Mouse (Mus musculus): ENCODE results near the gene Kctd17. TPM values are rescaled to one million over a fixed set of nuclear protein-coding genes. Genes with fewer than 3 reads are reported as not detected.

The Kctd17 gene
- total RNA-seq (2021) = 10 to 100 TPM in 1 of 2 experiments, 1 to 10 TPM in 1; 8.4 to 13.9 TPM
- long read RNA-seq, experiment 1, partial matches to known transcripts = 7 of 12 reads
- long read RNA-seq, experiment 1, other reads (novel, unspliced or antisense) = 4 of 12 reads
- long read RNA-seq, experiment 2, partial matches to known transcripts = 2 of 4 reads
- long read RNA-seq, experiment 2, other reads (novel, unspliced or antisense) = 0 of 4 reads

DNA sequence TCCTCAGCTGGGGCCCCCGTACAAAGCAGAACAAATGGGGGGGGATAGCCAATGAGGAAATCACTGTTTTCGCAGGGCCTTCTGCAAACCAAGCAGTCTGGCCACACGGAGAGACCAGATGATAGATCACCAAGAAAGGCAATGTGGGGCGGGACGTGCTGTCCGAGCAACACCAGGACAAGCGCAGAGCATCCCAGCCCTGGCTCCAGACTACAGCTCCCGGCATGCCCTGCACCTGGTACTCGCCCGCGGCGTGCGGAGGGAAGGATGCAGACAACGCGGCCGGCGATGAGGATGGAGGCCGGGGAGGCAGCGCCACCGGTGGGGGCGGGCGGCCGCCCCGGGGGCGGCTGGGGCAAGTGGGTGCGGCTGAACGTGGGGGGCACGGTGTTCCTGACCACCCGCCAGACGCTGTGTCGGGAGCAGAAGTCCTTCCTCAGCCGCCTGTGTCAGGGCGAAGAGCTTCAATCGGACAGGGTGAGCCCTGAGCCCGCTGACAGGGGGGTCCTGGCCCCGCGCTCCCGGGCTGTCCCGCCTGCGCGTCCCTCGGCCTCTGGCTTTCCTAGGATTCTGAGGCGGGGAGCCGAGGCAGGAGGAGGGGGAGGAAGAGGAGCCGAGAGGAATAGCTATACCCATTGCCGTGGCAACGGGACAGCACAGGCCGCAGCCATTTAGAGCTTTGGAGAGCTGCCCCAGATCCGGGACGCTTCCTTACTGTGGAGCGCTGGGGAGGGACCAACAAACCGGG, at the start of gene Kctd17:
Gene Kctd17 (plus strand): TSS at position 174 of the 748 bp plus-strand sequence.
- peak; percentile 73 for DNase-seq (ENCODE audit: low spot score)

DNA sequence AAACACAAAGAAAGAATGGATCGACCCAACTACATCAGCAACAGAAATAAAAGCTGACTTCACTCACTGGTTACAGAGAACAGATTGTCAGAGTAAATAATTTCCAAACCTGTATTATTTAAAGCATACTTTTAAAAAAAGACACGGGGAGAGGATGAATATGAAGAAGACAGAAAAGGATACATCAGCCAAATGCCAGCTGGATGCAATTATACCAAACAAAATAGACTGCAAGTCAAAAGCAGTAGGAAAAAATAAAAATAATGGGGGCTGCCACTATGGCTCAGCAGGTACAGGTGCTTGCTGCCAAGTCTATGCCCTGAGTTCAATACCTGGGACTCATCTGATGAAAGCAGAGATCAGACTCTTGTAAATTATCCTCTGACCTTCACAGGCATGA, 48.2 kb upstream of the Kctd17 start:
- DNase-seq (ENCODE audit: low spot score) = no peak

DNA sequence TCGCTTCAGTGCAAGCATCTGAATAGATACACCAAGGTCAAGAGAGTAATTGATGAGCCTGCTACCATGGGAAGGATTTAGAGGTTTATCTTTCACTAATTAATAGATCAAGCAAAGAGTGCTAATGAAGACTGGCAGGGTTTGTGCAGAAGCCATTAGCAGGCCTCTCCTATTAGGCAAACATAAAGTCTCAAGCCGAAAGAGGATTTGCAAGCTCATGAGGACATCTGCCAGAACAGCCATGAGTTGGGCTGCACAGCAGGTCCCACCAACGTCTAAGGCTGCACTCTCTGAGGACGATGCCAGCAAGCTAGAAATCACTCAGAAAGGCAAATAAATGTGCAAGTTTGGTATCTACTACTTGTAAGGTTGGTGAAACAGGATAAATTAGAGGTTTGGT, 47.6 kb upstream of the Kctd17 start:
- no peak for DNase-seq (ENCODE audit: low spot score)

DNA sequence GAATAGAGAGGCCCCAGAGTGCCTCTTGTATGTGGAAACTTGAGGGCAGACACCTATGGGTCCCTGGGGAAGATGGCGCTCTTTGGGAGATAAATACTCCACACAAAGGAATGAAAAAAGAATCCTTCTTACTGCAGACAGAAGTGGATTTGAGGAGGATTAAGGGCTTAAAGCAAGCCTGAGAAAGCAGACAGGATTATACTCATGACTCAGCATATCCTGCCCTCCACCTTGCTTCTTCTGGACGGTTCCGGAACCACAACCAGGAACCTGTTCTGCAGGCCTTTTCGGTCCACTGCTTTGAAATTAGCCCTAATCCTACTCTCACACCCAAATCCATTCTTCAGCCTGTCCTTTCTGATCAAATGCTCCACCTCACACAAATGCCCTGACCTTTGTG, 46.2 kb upstream of the Kctd17 start:
- no peak for DNase-seq (ENCODE audit: low spot score)

DNA sequence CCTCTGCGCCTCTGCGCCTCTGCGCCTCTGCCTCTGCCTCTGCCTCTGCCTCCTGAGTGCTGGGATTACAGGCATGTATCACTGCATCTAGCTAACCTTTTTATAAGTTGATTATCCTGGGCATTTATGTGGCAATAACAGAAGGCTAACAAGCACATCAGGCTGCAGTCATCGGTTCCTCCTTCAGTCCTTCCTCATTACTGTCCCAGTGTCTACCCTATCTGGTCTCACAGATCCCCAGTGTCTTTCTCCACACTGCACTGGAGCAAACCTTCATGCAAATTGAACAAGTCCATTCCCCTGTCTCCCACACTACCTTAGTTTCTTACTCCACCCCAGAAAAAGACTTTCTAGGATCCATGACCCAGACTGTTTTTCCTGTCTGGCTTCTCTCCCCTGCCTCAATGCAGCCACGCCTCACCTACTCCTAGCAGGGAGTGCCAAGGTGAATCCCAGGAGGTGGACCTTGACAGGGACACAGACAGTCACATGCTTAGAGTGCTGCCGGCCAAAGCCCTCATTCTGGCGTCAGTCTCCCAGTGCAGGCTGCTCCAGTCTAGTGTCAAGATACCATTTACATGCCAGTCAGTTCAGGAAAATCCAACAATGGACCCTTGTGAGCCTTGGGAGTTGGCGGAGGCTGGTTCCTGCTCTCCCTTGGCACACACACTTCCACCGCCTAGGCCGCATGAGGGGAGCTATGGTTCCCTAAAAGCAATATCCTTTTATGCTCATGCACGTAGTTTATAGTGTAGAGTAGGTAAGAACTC, 44.7 kb upstream of the Kctd17 start:
- no peak for DNase-seq (ENCODE audit: low spot score)

DNA sequence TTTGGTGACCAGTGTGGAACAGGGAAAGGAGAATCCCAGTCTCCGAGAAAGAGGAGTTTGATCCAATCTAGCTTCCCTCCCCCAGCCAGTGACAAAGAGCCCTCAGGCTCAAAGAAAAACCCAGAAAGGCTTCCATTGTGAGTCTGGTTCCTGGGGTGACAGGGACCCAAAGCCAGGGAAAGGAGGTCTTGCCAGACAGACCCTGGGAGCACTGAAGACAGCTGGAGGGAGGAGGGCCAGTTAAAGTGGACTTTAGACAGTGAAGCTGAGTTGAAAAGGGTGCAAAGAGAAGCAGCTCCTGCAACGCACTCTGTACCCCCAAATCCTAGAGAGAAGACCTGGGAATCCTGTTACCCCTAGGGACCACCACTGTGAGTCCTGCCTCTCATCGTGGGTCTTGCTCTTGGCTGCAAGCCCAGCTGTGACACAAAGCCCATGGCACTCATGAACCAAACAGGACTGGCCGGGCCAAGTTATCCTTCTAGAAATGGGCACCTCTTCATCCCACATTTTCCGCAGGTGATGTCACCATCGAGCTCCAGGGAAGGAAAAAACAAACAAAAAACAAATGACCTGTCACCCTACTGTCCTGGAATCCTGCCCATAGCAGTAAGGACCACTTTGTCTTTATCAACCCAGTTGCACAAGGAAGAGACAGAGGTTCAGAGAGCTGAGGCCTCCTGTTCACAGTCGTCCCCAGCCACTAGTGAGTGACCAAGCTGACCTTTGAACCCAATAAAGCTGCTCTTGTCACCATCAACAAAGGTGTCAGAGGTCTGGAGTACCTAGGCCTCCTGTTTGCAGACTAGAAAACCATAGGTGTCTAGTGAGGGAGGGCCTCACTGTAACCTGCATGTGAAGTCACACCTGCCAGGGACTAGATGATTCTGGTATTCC, 43.9 kb upstream of the Kctd17 start:
- DNase-seq (ENCODE audit: low spot score) = no peak

DNA sequence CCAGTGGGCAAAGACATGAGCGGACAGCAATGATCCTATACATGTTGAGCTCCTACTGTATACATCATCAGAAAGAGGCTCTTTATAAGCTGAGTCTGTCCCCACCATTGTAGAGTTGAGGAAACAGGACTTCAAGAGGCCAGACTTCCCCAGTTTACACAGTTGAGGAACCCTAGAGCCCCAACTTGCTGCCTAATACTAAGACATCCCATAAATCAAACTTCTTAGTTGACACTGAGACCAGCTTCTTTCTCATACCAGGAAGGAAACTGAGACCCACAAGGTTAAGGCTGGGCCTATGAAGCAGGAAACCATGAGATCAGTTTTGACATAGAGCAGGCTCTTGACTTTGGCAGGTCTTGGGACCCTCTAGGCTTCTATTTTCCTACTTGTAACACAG, 42.8 kb upstream of the Kctd17 start:
- no peak for DNase-seq (ENCODE audit: low spot score)

DNA sequence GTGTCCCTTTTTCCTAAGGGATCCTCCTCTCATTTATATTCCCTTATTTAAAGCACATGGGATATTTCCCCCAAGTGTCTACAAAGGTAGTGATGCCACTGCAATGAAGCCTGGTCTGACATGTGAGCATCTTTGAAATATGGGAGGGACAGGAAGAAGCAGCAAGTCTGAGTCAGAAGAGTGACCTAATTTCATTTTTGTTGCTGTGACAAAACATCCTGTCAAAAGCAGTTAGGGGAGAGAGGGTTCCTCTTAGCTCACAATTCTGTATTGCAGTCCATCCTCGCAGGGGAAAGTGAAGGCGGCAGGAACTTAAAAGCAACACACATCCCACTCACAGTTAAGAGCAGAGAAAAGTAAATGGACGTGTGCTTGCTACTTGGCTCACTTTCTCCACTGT, 37.5 kb upstream of the Kctd17 start:
- no peak for DNase-seq (ENCODE audit: low spot score)

DNA sequence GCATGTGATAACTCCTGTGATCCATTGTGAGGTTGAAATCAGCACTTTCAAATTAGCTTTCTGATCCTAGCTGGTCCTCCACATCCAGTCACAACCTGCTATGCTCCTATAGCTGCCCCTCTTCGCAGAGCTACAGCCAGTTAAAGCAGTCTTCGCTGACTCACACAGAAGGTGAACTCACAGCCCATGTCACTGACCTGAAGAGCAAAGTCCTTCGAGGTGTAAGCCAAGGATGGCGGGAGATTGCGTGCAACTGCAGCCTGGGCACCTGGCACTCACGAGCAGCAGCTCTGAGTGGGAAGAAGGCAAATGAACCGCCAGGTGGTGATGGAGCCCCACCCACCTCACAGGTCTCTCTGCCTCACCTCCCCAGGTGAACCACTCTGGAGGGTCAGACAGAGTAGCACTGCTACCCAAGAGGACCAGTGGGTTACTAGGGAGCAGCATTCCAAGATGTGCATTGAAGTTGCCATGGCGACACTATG, 32.8 kb upstream of the Kctd17 start, which contains the start of gene Tex33:
Gene Tex33 (minus strand): TSS at position 435 of the 485 bp plus-strand sequence.
- no peak for DNase-seq (ENCODE audit: low spot score)

DNA sequence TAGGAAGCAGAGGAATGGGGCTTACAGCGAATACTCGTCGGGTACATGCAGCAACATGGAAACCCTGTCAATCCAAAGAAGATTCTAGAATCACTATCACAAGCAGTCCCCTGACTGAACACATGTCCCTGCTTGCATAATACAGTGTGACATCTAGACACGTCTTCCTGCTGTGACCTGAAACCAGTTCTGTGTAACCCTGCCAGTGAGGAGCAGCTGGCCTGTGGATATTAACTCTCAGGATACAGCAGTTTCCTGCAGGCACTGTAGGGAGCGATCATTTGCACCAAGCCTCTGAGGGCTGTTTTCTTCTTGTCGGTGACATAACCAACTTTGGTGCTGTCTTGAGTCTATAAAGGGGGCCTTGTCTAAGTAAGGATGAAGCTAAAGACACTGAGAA, 27.0 kb upstream of the Kctd17 start:
- peak; percentile 64 for DNase-seq (ENCODE audit: low spot score)

DNA sequence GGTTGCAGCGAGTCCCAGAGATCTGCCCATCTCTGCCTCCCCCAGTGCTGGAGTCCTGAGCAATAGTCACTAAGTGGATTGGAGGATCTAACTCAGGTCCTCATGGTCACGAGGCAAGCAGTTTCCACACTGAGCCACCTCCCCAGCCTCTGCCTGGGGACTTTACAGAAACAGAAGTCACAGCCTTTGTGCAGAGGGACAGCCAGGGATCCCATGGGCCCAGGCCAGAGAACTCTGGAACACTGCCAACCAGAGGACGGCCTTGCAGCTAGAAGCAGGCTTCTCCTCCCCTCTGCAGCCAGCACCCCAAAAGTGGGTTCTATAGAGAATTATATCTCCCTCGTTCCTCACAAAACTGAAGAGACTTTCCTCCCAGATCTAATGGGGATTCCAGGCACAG, 26.4 kb upstream of the Kctd17 start:
- peak; percentile 78 for DNase-seq (ENCODE audit: low spot score)

DNA sequence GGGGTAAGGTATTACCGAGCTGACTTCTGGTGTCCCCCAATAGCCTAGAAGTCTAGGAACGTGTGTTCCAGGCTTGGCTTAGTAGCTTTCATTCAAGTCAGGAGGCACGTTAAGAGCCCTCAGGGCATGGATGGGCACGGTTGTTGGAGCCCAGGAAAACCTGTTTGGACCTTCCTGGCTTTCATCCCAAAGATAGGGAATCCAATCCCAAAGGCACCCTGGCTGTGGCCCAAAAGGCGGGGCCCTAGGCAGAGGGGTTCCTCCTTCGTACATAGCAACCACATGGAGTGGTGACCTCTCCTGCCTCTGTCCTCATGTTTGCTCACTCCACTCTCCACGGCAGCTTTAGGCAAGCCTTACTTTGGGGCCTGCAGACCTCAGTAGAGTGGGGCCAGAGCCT, 25.9 kb upstream of the Kctd17 start:
- no peak for DNase-seq (ENCODE audit: low spot score)

DNA sequence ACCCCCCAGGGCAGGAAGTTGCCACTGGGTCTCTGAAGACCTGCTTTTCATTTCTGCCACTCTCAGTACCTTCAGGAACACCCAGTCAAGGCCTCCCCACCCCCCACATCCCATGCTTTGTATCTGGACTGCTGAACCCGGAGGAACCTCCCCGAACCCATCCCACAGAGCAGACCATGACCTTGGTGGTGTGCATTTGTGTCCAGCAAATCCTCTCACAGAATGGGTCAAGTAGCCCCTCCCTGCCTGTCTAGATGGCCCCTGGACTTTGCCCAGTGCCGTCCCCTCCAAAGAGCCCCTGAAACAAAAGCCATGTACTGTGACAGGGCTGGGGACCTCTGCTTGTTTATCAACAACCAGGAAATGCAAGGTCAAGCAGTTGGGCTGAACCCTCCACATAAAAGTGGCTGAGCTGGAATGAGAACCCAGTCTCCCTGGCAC, 25.0 kb upstream of the Kctd17 start:
- DNase-seq (ENCODE audit: low spot score) = no peak

DNA sequence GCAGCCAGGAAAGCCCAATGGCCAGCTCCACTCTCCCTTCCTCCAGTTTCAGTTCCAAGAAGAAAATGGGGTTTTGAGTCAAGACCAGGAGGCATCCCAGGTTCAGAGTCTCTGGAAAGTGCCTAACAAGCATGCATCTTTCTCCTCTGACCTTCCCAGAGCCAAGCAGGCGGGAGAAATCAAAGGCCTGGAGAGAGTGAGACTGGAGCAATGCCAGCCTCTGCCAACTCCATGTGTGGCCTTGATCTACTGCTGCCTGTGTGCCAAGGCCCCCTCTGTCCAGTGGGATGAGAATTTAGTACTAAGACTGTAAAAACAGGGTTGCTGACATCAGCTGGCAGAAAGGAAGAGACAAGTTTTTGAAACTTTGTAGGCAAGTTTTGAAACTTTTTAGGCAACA, 24.5 kb upstream of the Kctd17 start:
- DNase-seq (ENCODE audit: low spot score) = peak; percentile 14

DNA sequence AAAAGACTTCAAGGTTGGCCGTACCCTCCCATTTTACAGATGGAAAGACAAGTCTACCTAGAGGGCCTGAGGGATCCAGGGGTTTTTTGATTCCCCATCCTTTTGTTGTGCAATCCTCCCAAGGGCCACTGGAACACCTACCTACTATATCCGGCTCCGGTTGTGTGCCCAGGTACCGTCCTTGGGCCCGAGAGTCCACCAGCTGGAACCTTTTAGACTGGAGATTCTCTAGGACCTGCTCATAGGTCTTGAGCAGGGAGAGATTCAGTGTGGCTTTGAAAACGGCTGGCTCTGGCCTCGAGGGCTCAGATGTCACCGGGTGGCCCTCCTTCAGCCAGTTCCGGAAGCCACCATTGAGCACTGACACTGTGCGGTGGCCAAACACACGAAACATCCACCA, 23.3 kb upstream of the Kctd17 start:
- DNase-seq (ENCODE audit: low spot score) = peak; percentile 13

DNA sequence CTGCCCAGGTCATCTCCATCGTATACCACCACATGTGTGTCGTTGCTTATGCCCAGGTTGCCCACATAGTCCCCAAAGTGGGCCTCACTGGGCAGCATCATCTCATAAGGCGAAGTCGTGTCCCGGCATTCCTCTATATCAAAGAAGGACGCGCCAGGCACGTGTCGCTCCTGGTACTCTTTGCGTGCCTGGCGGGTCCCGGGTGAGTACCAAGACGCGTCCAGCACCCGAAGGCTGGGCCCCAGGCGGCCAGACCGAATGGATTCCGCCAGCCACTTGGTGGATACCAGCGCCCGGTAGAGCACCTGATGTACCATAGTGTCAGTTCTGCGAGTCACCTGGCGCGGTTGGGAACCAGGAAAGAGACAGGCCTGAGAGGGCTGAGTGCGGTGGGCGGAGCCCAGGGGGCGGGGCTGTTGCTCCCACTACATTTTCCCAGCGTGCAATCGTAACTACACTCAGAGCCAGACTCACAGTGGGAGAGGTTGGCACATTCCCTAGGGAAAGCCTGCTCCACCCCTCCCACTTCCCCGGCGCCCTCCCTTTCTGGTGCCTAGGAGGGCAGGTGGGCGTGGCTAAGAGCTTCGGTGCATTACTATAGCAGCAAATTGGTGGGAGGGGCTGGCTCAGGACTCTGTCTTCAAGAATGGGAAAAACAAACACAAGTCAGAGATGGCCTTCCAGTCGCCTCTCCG, 22.7 kb upstream of the Kctd17 start, which contains the start of gene Tst:
Gene Tst (minus strand): TSS at position 391 of the 695 bp plus-strand sequence.
- peak; percentile 85 for DNase-seq (ENCODE audit: low spot score)

DNA sequence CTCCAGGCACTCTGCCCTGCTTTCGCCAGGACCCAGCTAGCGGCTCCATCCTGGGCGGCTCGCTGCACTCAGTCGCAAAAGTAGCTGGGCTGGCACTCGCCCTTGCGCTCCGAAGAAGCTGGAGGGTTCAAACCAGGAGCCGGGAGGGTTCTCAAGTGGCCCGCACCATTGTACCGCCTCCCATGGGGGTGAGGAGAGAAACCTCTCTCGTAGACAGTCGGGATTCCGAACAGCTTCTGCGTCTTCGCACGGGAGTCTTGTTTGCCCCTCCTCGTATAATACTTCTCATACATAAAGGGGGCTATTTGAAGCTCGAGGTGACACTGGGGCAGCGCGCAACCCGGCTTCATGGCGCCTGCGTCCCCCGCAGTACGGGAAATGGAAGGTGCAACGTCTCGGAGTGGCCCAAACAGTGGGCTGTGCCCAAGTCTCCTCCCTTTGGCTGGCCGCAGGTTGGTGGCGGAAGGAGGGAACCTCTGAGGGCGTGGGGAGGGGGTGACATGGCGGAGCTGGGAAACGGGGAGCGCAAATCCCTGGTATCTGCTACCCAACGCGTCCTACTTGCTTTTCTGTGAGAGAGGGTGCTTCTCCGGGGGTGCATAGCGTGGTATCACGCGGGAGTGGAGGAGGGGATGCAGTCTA, 21.9 kb upstream of the Kctd17 start, which contains the start of gene Mpst:
Gene Mpst (plus strand): TSS at position 124 of the 642 bp plus-strand sequence.
- peak; percentile 92 for DNase-seq (ENCODE audit: low spot score)

DNA sequence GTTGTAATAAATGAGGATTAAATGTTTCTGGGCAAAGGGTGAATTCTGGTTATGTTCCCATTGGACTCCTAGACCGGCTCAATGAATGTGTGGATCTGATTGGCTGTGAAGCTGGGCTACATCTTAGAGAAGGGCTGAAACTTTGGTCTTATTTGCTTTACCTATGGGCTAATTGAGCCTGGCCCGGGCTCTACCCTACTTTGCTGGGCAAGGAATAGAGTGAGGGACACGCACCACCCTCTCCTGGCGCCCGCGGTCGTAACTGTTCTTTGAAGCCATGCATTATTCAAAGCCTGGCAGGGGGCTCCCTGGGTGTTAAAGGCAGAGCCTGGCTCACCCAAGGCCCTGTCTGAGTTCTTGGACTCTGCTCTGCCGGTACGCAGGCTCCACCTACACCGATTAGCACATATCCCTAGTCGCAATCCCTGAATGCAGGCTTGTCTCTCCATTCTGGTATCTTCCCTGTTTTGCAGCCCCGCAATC, 18.8 kb upstream of the Kctd17 start:
- no peak for DNase-seq (ENCODE audit: low spot score)

DNA sequence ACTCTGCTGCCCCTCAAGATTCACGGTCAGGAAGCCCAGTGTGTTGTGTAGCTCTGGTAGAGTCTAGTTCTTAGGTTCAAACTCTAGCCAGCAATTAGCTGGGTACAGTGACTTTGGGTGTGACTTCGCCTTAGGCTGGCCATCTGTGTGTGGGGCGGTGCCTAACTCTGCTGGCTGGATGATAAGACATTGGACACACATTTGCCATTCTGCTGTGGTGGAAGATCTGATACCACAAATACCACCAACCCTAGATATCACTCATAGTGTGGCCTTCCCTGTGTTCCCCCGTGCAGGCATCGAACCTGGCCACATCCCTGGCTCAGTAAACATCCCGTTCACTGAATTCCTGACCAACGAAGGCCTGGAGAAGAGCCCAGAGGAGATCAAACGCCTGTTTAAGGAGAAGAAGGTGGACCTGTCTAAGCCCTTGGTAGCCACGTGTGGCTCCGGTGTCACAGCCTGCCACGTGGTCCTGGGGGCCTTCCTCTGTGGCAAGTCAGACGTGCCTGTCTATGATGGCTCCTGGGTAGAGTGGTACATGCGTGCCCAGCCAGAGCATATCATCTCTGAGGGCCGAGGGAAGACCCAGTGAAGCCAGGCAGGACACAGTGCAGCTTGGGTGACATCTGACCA, 15.2 kb upstream of the Kctd17 start:
- DNase-seq (ENCODE audit: low spot score) = no peak

All from gastrocnemius, adult 18-20 months (tissue).